18 mouse cellular contexts compared by ENCODE assay signal in genomic region chr9:28548189-28548588, GRCm38 (mm10).
DNase-seq lines count a peak whose midpoint lies in the region; ATAC-seq lines count a peak whose summit lies in the region.
"Had no signal": no experiment of that assay in that cellular context is flagged by ENCODE, and none has a peak within 500 bp of the region (broad histone marks: within the 10 kb centered on the region; RNA-seq: fewer than 3 reads in every experiment).

No protein-coding gene starts in this region.

- H3K4me3 ChIP-seq in heart, embryonic 11.5 days (ENCODE audit: low read depth, low read length): no peak overlapping the region
- H3K4me3 ChIP-seq in neural tube, embryonic 13.5 days: no peak overlapping the region
- no peak overlapping the region for H3K4me3 ChIP-seq in neural tube, embryonic 15.5 days (replicated peaks)
- no peak overlapping the region for H3K4me3 ChIP-seq in hindbrain, embryonic 16.5 days (ENCODE audit: low read length)
- H3K4me3 ChIP-seq: embryonic facial prominence, embryonic 15.5 days; forebrain, embryonic 13.5 days; left cerebral cortex, adult 2 months had no signal

- intact Hi-C loops in heart, postnatal 10 days (cut with DNase I): no loop called here

- 0 out of 2 replicates have a peak, but pooled peaks cover 4% of the 10 kb centered on the region for H3K4me1 ChIP-seq in heart, embryonic 11.5 days (ENCODE audit: control insufficient read depth, insufficient read depth, low read length)
- H3K4me1 ChIP-seq in neural tube, embryonic 13.5 days (replicated peaks): 0 out of 2 replicates have a peak, but pooled peaks cover 6% of the 10 kb centered on the region
- no peaks in the 10 kb centered on the region for H3K4me1 ChIP-seq in neural tube, embryonic 15.5 days
- no peaks in the 10 kb centered on the region for H3K4me1 ChIP-seq in hindbrain, embryonic 16.5 days (ENCODE audit: control insufficient read depth, insufficient read depth, low read depth, low read length)
- H3K4me1 ChIP-seq: embryonic facial prominence, embryonic 15.5 days had no signal

- no peaks in the 10 kb centered on the region for H3K36me3 ChIP-seq in heart, embryonic 11.5 days (ENCODE audit: control insufficient read depth, insufficient read depth, low read length)
- H3K36me3 ChIP-seq in neural tube, embryonic 13.5 days: no peaks in the 10 kb centered on the region
- H3K36me3 ChIP-seq in neural tube, embryonic 15.5 days: no peaks in the 10 kb centered on the region
- no peaks in the 10 kb centered on the region for H3K36me3 ChIP-seq in hindbrain, embryonic 16.5 days (ENCODE audit: control insufficient read depth, insufficient read depth, low read length)
- H3K36me3 ChIP-seq: embryonic facial prominence, embryonic 15.5 days had no signal

- WGBS in heart, embryonic 11.5 days (ENCODE audit: insufficient replicate concordance): 23% methylated on average over 9 of the region's 9 CpGs
- WGBS in neural tube, embryonic 13.5 days: 44% methylated on average over 9 of the region's 9 CpGs
- 39% methylated on average over 9 of the region's 9 CpGs for WGBS in neural tube, embryonic 15.5 days
- 24% methylated on average over 9 of the region's 9 CpGs for WGBS in hindbrain, embryonic 16.5 days

- no peaks in the 10 kb centered on the region for H3K27me3 ChIP-seq in heart, embryonic 11.5 days (ENCODE audit: control insufficient read depth, insufficient read depth, low read length)
- H3K27me3 ChIP-seq in neural tube, embryonic 13.5 days: no peaks in the 10 kb centered on the region
- H3K27me3 ChIP-seq in neural tube, embryonic 15.5 days (replicated peaks): no peaks in the 10 kb centered on the region
- H3K27me3 ChIP-seq in hindbrain, embryonic 16.5 days (replicated peaks; ENCODE audit: control insufficient read depth, insufficient read depth, low read length): no peaks in the 10 kb centered on the region
- H3K27me3 ChIP-seq: embryonic facial prominence, embryonic 15.5 days; forebrain, embryonic 13.5 days had no signal

- peak overlapping the region; percentile 27 for H3K4me2 ChIP-seq in heart, embryonic 11.5 days
- no peak overlapping the region for H3K4me2 ChIP-seq in neural tube, embryonic 13.5 days
- H3K4me2 ChIP-seq in neural tube, embryonic 15.5 days: no peak overlapping the region
- H3K4me2 ChIP-seq in hindbrain, embryonic 16.5 days (ENCODE audit: low read length): no peak overlapping the region
- H3K4me2 ChIP-seq: embryonic facial prominence, embryonic 15.5 days; forebrain, embryonic 13.5 days had no signal

- no peak overlapping the region for H3K9ac ChIP-seq in heart, embryonic 11.5 days (ENCODE audit: low read depth, low read length)
- H3K9ac ChIP-seq in neural tube, embryonic 13.5 days: peak overlapping the region; percentile 31; the same call in 1 of the 2 replicates
- H3K9ac ChIP-seq in neural tube, embryonic 15.5 days (replicated peaks): no peak overlapping the region
- no peak overlapping the region for H3K9ac ChIP-seq in hindbrain, embryonic 16.5 days (ENCODE audit: low read depth, low read length)
- H3K9ac ChIP-seq: embryonic facial prominence, embryonic 15.5 days; forebrain, embryonic 13.5 days; liver, embryonic 14.5 days had no signal

- no peak for DNase-seq in heart, postnatal 10 days
- no peak for DNase-seq in right cerebral cortex, postnatal 14 days
- DNase-seq: adrenal gland, postnatal 36 days; B cell, adult 2 months; cerebellum, adult 9-11 months; gastrocnemius, postnatal 36 days; kidney, adult 2 months; kidney, postnatal 25 days; thymus, adult 18-20 months had no signal

- H3K27ac ChIP-seq in heart, embryonic 11.5 days (ENCODE audit: low read depth, low read length): no peak overlapping the region
- peak overlapping the region; percentile 59 for H3K27ac ChIP-seq in neural tube, embryonic 13.5 days (replicated peaks)
- no peak overlapping the region; the same call in 1 of the 2 replicates for H3K27ac ChIP-seq in neural tube, embryonic 15.5 days (replicated peaks)
- no peak overlapping the region for H3K27ac ChIP-seq in hindbrain, embryonic 16.5 days (ENCODE audit: low read depth, low read length)
- H3K27ac ChIP-seq: embryonic facial prominence, embryonic 15.5 days; forebrain, embryonic 13.5 days; left cerebral cortex, adult 2 months; liver, embryonic 14.5 days had no signal

- no peak for ATAC-seq in heart, embryonic 11.5 days (replicated peaks; ENCODE audit: insufficient number of reproducible peaks, low FRiP score, low TSS enrichment)
- ATAC-seq in neural tube, embryonic 13.5 days (ENCODE audit: low read depth): no peak
- ATAC-seq in neural tube, embryonic 15.5 days (ENCODE audit: low FRiP score): no peak
- ATAC-seq in hindbrain, embryonic 16.5 days: peak; percentile 58
- ATAC-seq in megakaryocyte-erythroid progenitor cell, adult 5-6 weeks (replicated peaks; ENCODE audit: low FRiP score, low TSS enrichment, poor library complexity, severe bottlenecking): no peak
- ATAC-seq: forebrain, embryonic 13.5 days had no signal

- H3K9me3 ChIP-seq in heart, embryonic 11.5 days (replicated peaks; ENCODE audit: control insufficient read depth, low read length): no peaks in the 10 kb centered on the region
- H3K9me3 ChIP-seq in neural tube, embryonic 13.5 days: no peaks in the 10 kb centered on the region
- no peaks in the 10 kb centered on the region for H3K9me3 ChIP-seq in neural tube, embryonic 15.5 days (replicated peaks)
- no peaks in the 10 kb centered on the region for H3K9me3 ChIP-seq in hindbrain, embryonic 16.5 days (ENCODE audit: control insufficient read depth, low read length)
- H3K9me3 ChIP-seq: embryonic facial prominence, embryonic 15.5 days; forebrain, embryonic 13.5 days had no signal
